Mouse (Mus musculus) limb, embryonic 15.5 days (tissue): ENCODE results near the gene Rala. TPM values are rescaled to one million over a fixed set of nuclear protein-coding genes. Genes with fewer than 3 reads are reported as not detected.
"Not testable (repeated sequence)": the region's sequence is repeated elsewhere in the genome, so short reads cannot be mapped to it uniquely, and the experiment has no call there.

ENCODE experiments used
- ATAC-seq: fragments of 200-750 bp; cut with Nextera tagmentation; 2 replicates; pipeline ENCODE4 v1.8.0; 2017; ENCODE audit warnings: low read depth, moderate TSS enrichment; ENCODE audit not compliant: insufficient number of reproducible peaks, low FRiP score, low TSS enrichment
- H3K27ac ChIP-seq: fragments of 300-500 bp; sonication (generic); 2 replicates; pipeline ENCODE4 v1.5.1; 2015; ENCODE audit warnings: moderate library complexity, mild to moderate bottlenecking, inconsistent platforms
- H3K27me3 ChIP-seq: fragments of 300-500 bp; sonication (generic); 2 replicates; pipeline ENCODE4 v1.6.1; 2015; ENCODE audit warnings: inconsistent platforms
- H3K36me3 ChIP-seq: fragments of 300-500 bp; sonication (generic); 2 replicates; pipeline ENCODE4 v1.6.1; 2015; ENCODE audit warnings: inconsistent platforms
- H3K4me1 ChIP-seq: fragments of 300-500 bp; sonication (generic); 2 replicates; pipeline ENCODE4 v1.6.1; 2015; ENCODE audit warnings: inconsistent platforms
- H3K4me2 ChIP-seq: fragments of 300-500 bp; sonication (generic); 2 replicates; pipeline ENCODE4 v1.6.1; 2015; ENCODE audit warnings: mild to moderate bottlenecking, inconsistent platforms
- H3K4me3 ChIP-seq: fragments of 300-500 bp; sonication (generic); 2 replicates; pipeline ENCODE4 v1.5.1; 2015; ENCODE audit warnings: mild to moderate bottlenecking, inconsistent platforms
- H3K9ac ChIP-seq: fragments of 300-500 bp; sonication (generic); 2 replicates; pipeline ENCODE4 v1.6.1; 2015; ENCODE audit warnings: inconsistent platforms
- H3K9me3 ChIP-seq: fragments of 300-500 bp; sonication (generic); 2 replicates; pipeline ENCODE4 v1.6.1; 2016; ENCODE audit warnings: inconsistent platforms
- WGBS: fragments of 180-500 bp; shearing (Covaris S2); methylation state at CpG from one replicate; pipeline ENCODE4 v1.1.7; 2015; 5-methylcytosine and 5-hydroxymethylcytosine counted together
- polyA plus RNA-seq: library from polyadenylated mRNA; unstranded; fragments of >200 nt; fragmentation: Nextera tagmentation; extraction: Ambion mirVana; gene quantifications from 2 replicates; pipeline ENCODE4 v1.2.1, GENCODE M21; 2015

Gene Rala
- polyA plus RNA-seq, 1 experiment from 2014 or later: 108 TPM

- Histone ChIP-seq H3K4me3 (no peak overlapping the region), H3K4me1 (no peaks in the 10 kb centered on the region)
These were observed 10.2 kb upstream of the Rala start for GRCm38 (mm10) chr13:17954282-17954681.

GRCm38 (mm10) chr13:17950581-17950980 lies 6.5 kb upstream of the Rala start:
- not testable (repeated sequence) for H3K4me1 ChIP-seq, H3K9ac ChIP-seq, H3K36me3 ChIP-seq, H3K9me3 ChIP-seq, ATAC-seq, H3K27ac ChIP-seq, H3K4me2 ChIP-seq, H3K27me3 ChIP-seq, H3K4me3 ChIP-seq
- WGBS: 91% methylated on average over 8 of the region's 8 CpGs

More at GRCm38 (mm10) chr13:17954282-17954681, 10.2 kb upstream of the Rala start:
- 54% methylated on average over 1 of the region's 1 CpGs for WGBS
- Histone ChIP-seq H3K9ac (no peak overlapping the region), H3K9me3 (no peaks in the 10 kb centered on the region), H3K27ac (no peak overlapping the region), H3K36me3 (no peaks in the 10 kb centered on the region), H3K4me2 (no peak overlapping the region), H3K27me3 (no peaks in the 10 kb centered on the region)
- no peak for ATAC-seq

DNA sequence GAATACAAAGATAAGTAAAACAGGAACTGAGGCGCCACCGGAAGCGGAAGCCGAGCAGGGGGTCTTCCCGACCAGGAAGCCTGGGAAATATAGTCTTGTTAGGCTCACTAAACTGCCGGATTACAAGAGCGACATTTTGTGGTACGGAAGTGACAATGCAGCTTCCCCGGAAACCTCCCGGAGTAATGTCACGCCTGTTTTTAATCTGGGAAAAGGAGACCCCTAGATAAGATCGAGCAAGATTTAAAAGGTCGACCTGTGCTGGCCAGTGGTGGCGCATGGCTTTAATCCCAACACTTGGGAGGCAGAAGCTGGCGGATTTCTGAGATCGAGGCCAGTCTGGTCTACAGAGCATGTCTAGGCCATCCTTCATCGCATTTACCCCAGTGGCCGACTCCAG lies 5.5 kb upstream of the Rala start:
- H3K36me3 ChIP-seq: no peaks in the 10 kb centered on the region
- H3K27ac ChIP-seq: no peak overlapping the region
- H3K9me3 ChIP-seq: no peaks in the 10 kb centered on the region
- 0 out of 2 replicates have a peak, but pooled peaks cover 3% of the 10 kb centered on the region for H3K27me3 ChIP-seq
- no peak overlapping the region for H3K9ac ChIP-seq
- H3K4me3 ChIP-seq: no peak overlapping the region
- no peak for ATAC-seq
- 74% methylated on average over 18 of the region's 18 CpGs for WGBS
- no peaks in the 10 kb centered on the region for H3K4me1 ChIP-seq
- no peak overlapping the region for H3K4me2 ChIP-seq

DNA sequence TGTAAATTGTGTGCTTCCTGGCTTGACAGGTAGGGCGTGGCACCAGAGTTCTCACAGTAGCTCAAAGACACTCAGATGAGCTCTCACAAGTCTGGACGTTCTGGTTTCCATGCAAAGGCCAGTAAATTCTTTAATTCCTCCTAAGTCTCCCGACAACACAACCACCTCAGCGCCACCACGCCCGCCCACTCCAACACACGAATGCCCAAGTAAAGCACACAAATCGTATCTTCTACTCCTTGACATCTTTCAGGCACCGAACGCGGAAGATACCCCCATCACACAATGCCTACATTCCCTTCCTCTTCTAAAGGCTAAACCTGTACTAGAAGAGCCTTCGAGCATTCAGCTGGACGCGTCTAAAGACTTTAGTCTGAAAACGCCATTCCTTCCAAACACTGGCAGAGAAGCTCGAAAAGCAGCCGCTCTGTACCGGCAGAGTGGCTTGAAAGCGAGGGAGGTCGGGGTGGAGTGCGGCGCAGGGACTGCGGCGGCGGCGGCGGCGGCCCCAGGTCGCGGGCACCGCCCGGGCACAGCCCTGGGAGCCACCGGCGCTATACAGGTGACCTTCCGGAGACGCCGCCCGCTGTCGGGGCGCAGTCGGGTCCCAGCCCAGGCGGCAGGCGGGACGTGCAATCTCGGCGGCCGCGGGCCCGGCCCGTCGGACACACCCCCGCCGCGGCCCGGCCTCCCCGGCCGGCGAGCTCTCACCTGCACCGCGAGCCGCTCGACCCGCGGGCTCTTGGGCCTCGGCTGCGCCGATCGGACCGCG lies 547 bp downstream of the Rala start:
- Histone ChIP-seq H3K27ac (peak overlapping the region; percentile 93), H3K4me1 (peaks cover 3% of the 10 kb centered on the region; the same call in 1 of the 2 replicates), H3K9me3 (no peaks in the 10 kb centered on the region), H3K36me3 (no peaks in the 10 kb centered on the region), H3K4me3 (peak overlapping the region; percentile 95), H3K27me3 (no peaks in the 10 kb centered on the region), H3K4me2 (peak overlapping the region; percentile 65), H3K9ac (peak overlapping the region; percentile 92)
- peak; percentile 81 for ATAC-seq
- WGBS: under 1% methylated on average over 58 of the region's 70 CpGs

DNA sequence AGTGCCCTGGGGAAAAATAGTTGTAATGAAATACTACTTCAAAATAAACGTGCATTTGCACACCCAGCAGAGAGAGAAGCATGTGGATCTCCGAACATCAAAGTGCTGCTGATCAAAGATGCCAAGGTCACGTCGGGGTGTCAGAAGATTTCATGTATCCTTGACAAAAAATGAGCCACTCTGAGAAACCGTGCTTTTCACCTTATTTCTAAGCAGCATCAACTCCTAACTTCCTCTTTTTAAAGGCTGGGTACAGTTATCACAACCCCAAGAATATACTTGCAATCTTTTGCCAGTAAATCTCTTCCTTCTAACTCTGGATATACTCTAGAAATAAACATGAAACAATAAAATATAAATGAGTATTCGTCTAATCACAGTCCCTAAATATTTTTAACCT lies 1.7 kb downstream of the Rala start:
- H3K4me3 ChIP-seq: no peak overlapping the region
- no peaks in the 10 kb centered on the region for H3K27me3 ChIP-seq
- no peak overlapping the region for H3K9ac ChIP-seq
- H3K27ac ChIP-seq: no peak overlapping the region
- no peaks in the 10 kb centered on the region for H3K36me3 ChIP-seq
- H3K4me2 ChIP-seq: no peak overlapping the region
- 52% methylated on average over 6 of the region's 6 CpGs for WGBS
- no peaks in the 10 kb centered on the region for H3K9me3 ChIP-seq
- no peak for ATAC-seq
- peaks cover 3% of the 10 kb centered on the region; the same call in 1 of the 2 replicates for H3K4me1 ChIP-seq

DNA sequence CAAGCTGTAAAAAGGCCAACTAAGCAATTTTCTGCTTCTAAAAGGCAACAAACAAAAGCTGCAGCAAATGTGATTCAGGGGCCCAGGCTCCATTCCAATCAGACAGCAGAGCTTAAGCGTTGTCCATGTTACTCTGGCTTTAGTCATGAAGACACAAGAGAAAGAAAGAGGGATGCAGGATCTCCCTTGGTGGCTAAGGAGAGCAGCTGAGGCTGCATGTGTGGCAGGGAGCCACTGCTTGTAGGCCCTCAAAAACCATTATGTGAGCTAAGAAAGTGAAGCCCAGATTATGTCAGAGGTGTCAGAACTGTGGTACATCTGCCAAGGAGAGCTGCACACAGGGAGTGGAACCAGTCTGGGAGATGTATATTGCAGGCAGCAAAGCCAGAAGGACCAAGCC lies 36.7 kb downstream of the Rala start:
- Histone ChIP-seq H3K4me3 (no peak overlapping the region), H3K36me3 (no peaks in the 10 kb centered on the region), H3K9me3 (no peaks in the 10 kb centered on the region), H3K4me2 (no peak overlapping the region), H3K4me1 (no peaks in the 10 kb centered on the region), H3K9ac (no peak overlapping the region), H3K27me3 (no peaks in the 10 kb centered on the region), H3K27ac (no peak overlapping the region)
- ATAC-seq: no peak
- WGBS: 88% methylated on average over 1 of the region's 1 CpGs

GRCm38 (mm10) chr13:17901474-17901873 lies 42.6 kb downstream of the Rala start:
- H3K4me2 ChIP-seq: no peak overlapping the region
- H3K9ac ChIP-seq: no peak overlapping the region
- no peaks in the 10 kb centered on the region for H3K9me3 ChIP-seq
- H3K36me3 ChIP-seq: peaks cover 4% of the 10 kb centered on the region; the same call in 1 of the 2 replicates
- H3K27ac ChIP-seq: no peak overlapping the region
- no peaks in the 10 kb centered on the region; the same call in 1 of the 2 replicates for H3K4me1 ChIP-seq
- no peaks in the 10 kb centered on the region for H3K27me3 ChIP-seq
- H3K4me3 ChIP-seq: no peak overlapping the region
- no peak for ATAC-seq
- 89% methylated on average over 4 of the region's 4 CpGs for WGBS

DNA sequence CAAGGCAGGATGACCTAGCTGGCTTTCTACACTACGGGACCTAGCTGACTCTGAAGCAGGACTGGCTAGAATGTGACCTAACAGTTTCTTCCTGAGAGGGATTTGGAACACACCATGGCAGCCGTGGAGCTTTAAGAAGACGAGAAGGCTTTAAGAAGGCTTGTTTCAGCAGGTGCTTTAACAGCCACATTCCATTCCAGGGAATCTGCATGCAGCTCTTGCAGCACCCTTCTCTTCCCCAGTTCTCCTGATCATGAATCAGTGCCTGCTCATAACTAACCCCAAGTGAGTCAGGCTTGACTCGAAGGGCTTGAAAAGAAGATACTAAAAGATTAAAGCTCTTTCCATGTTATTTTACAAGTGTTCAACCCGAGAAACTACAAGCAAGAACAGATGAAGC lies 43.4 kb downstream of the Rala start:
- H3K9ac ChIP-seq: no peak overlapping the region
- no peaks in the 10 kb centered on the region for H3K27me3 ChIP-seq
- no peaks in the 10 kb centered on the region for H3K9me3 ChIP-seq
- ATAC-seq: no peak
- no peak overlapping the region for H3K27ac ChIP-seq
- H3K4me1 ChIP-seq: no peaks in the 10 kb centered on the region; the same call in 1 of the 2 replicates
- no peak overlapping the region for H3K4me3 ChIP-seq
- WGBS: 54% methylated on average over 5 of the region's 5 CpGs
- H3K36me3 ChIP-seq: peaks cover 4% of the 10 kb centered on the region; the same call in 1 of the 2 replicates
- H3K4me2 ChIP-seq: no peak overlapping the region

DNA sequence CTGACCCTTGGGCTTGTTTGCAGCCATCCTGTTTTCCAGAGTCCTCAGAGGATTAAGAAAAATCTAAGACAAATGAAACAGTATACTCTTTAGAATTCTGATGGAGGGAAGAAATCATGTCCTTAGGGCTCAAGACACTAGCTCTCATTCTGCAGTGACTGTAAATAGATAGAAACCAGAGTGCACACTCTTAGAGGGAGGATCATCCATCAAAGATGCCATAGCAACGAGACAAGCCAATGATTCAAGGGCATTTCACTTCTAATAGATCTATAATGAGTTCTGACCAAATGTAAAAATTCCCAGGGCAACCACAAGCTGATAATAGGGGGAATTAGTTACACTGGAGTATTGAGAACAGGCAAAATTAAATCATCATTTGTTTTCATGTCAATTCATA lies 47.0 kb downstream of the Rala start:
- ATAC-seq: no peak
- no peaks in the 10 kb centered on the region for H3K9me3 ChIP-seq
- no peak overlapping the region for H3K9ac ChIP-seq
- peaks cover 15% of the 10 kb centered on the region for H3K36me3 ChIP-seq
- no peak overlapping the region for H3K27ac ChIP-seq
- no peaks in the 10 kb centered on the region; the same call in 1 of the 2 replicates for H3K4me1 ChIP-seq
- no peaks in the 10 kb centered on the region for H3K27me3 ChIP-seq
- WGBS: 76% methylated on average over 1 of the region's 1 CpGs
- no peak overlapping the region for H3K4me2 ChIP-seq
- H3K4me3 ChIP-seq: no peak overlapping the region

DNA sequence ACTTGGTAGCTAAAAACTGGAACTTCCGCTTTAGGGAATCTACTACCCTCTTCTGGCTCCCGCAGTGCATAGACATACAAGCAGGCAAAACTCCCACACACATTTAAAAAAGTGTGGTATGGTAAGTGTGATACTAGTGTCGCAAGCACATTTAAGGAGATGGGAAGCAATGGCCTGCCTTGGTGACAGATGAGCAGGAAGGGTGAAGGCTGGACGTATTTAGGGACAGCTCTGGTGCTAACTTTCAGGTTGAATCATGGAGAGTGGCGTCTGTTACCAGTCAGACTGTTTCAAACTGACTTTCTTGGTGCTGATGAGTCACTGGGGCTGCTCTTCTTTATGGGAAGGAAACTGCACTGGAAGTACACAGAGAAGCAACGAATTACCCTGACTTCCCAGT lies 52.5 kb downstream of the Rala start:
- no peaks in the 10 kb centered on the region for H3K4me1 ChIP-seq
- no peak overlapping the region for H3K4me3 ChIP-seq
- H3K27ac ChIP-seq: no peak overlapping the region
- no peaks in the 10 kb centered on the region for H3K9me3 ChIP-seq
- ATAC-seq: no peak
- H3K36me3 ChIP-seq: peaks cover 48% of the 10 kb centered on the region
- no peaks in the 10 kb centered on the region for H3K27me3 ChIP-seq
- 91% methylated on average over 6 of the region's 6 CpGs for WGBS
- H3K4me2 ChIP-seq: no peak overlapping the region
- H3K9ac ChIP-seq: no peak overlapping the region

DNA sequence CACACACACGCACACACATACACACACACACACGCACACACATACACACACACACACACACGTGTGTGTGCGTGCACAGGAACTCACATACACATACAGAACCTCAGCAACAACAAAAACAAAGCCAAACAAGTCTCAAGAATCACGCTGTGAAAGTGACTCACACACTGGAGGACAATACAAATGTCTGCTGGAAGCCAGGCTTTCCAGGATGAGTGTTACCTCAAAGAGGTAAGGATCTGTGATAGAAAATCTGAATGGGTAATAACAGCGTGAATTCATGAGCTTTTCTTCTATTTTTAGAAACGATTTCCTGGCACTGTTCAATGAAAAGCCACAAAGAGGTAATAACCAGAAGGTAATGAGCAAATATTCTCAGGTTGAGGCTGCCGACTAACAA lies 59.8 kb downstream of the Rala start:
- 68% methylated on average over 8 of the region's 8 CpGs for WGBS
- Histone ChIP-seq H3K27me3 (no peaks in the 10 kb centered on the region), H3K4me3 (no peak overlapping the region), H3K36me3 (peaks cover 28% of the 10 kb centered on the region), H3K9me3 (no peaks in the 10 kb centered on the region), H3K9ac (no peak overlapping the region), H3K4me1 (no peaks in the 10 kb centered on the region), H3K4me2 (no peak overlapping the region), H3K27ac (no peak overlapping the region)
- no peak for ATAC-seq

GRCm38 (mm10) chr13:17879061-17879460 lies 65.0 kb downstream of the Rala start:
- no peak overlapping the region for H3K4me2 ChIP-seq
- H3K4me1 ChIP-seq: no peaks in the 10 kb centered on the region
- peaks cover 5% of the 10 kb centered on the region for H3K36me3 ChIP-seq
- H3K9ac ChIP-seq: no peak overlapping the region
- H3K27me3 ChIP-seq: no peaks in the 10 kb centered on the region
- no peak overlapping the region for H3K27ac ChIP-seq
- no peak for ATAC-seq
- H3K9me3 ChIP-seq: 0 out of 2 replicates have a peak, but pooled peaks cover 5% of the 10 kb centered on the region
- no peak overlapping the region for H3K4me3 ChIP-seq
